Mouse (Mus musculus) heart, embryonic 12.5 days (tissue): Measurements from ENCODE around the gene Reep6. TPM values are rescaled to one million over a fixed set of nuclear protein-coding genes. Genes with fewer than 3 reads are reported as not detected.

Source experiments
- ATAC-seq: fragments of 200-750 bp; cut with Nextera tagmentation; 2 replicates; pipeline ENCODE4 v1.8.0; 2017; ENCODE audit warnings: moderate TSS enrichment, moderate library complexity; ENCODE audit not compliant: insufficient number of reproducible peaks, low FRiP score
- H3K27ac ChIP-seq: fragments of 300-500 bp; sonication (generic); 2 replicates; pipeline ENCODE4 v1.5.1; 2016; ENCODE audit warnings: mild to moderate bottlenecking, moderate library complexity; ENCODE audit not compliant: poor library complexity, severe bottlenecking
- H3K27me3 ChIP-seq: fragments of 300-500 bp; sonication (generic); replicated peaks from 2 replicates; pipeline ENCODE4 v1.6.1; 2016; ENCODE audit warnings: mild to moderate bottlenecking, moderate library complexity
- H3K36me3 ChIP-seq: fragments of 300-500 bp; sonication (generic); 2 replicates; pipeline ENCODE4 v1.6.1; 2016; ENCODE audit warnings: mild to moderate bottlenecking, moderate library complexity
- H3K4me1 ChIP-seq: fragments of 300-500 bp; sonication (generic); replicated peaks from 2 replicates; pipeline ENCODE4 v1.6.1; 2016; ENCODE audit warnings: mild to moderate bottlenecking
- H3K4me2 ChIP-seq: fragments of 300-500 bp; sonication (generic); 2 replicates; pipeline ENCODE4 v1.6.1; 2016; ENCODE audit warnings: mild to moderate bottlenecking, moderate library complexity
- H3K4me3 ChIP-seq: fragments of 300-500 bp; sonication (generic); 2 replicates; pipeline ENCODE4 v1.5.1; 2016; ENCODE audit warnings: mild to moderate bottlenecking
- H3K9ac ChIP-seq: fragments of 300-500 bp; sonication (generic); 2 replicates; pipeline ENCODE4 v1.6.1; 2016; ENCODE audit warnings: mild to moderate bottlenecking, moderate library complexity
- H3K9me3 ChIP-seq: fragments of 300-500 bp; sonication (generic); replicated peaks from 2 replicates; pipeline ENCODE4 v1.6.1; 2016; ENCODE audit warnings: mild to moderate bottlenecking, moderate library complexity
- WGBS: fragments of 180-500 bp; shearing (Covaris S2); methylation state at CpG from one replicate; pipeline ENCODE4 v1.1.7; 2016; 5-methylcytosine and 5-hydroxymethylcytosine counted together
- polyA plus RNA-seq: library from polyadenylated mRNA; unstranded; fragments of >200 nt; fragmentation: Nextera tagmentation; extraction: Ambion mirVana; gene quantifications from 2 replicates; pipeline ENCODE4 v1.2.1, GENCODE M21; 2016

Gene Reep6
- polyA plus RNA-seq, 1 experiment from 2014 or later = 3.7 TPM

- peaks cover 64% of the 10 kb centered on the region for H3K27me3 ChIP-seq
- peaks cover 15% of the 10 kb centered on the region for H3K4me1 ChIP-seq
- WGBS = 44% methylated on average over 10 of the region's 10 CpGs
- H3K36me3 ChIP-seq = no peaks in the 10 kb centered on the region
- H3K9me3 ChIP-seq = no peaks in the 10 kb centered on the region
- H3K4me2 ChIP-seq = peak overlapping the region; percentile 85
- no peak overlapping the region for H3K4me3 ChIP-seq
- ATAC-seq = peak; percentile 49; the same call in 1 of the 2 replicates
- no peak overlapping the region for H3K27ac ChIP-seq
- H3K9ac ChIP-seq = no peak overlapping the region
Measured at GRCm38 (mm10) chr10:80331636-80332524, 2.1 kb downstream of the Reep6 start.

DNA sequence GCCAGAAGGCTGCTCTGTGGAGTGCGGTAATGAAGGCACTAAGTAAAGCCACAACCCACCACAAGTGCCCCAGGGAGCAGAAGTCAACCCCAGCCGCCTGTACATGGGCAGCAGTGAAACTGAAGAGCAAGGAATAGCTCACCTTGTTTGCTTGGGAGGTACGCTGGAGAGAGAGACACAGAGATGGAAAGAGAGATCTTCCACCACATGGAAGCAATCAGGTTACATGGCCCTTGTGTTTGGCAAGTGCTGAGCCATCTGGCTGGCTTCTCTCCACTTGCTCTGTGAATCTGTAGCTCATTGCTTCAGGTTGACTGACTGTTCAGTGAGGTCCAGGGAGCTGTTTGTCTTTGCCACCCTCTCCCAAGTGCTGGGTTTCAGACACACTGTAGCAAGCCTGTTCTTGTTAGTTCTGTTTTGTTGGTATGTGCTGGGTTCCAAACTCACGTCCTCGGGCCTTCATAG is 2.8 kb downstream of the Reep6 start:
- Histone ChIP-seq H3K27ac (no peak overlapping the region), H3K4me2 (no peak overlapping the region)
- WGBS = 77% methylated on average over 5 of the region's 5 CpGs

DNA sequence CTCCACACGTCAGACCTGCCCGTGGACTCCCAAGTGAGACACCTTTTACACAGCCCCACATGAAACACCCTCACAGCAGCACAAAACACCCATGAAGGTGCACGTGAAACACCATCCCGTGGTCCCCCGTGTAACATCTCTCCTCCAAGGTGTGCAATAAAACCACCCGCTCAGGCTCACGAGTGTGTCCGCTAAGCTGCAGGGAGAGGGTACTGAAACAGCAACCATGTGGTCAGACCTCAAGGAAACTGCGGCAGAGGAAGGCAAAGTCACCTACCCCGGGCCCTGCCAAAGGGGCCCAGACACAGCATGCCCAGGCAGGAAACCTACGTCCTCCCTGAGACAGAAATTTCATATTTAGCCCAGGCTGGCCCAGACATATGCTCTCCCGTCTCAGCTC is 6.5 kb downstream of the Reep6 start:
- Histone ChIP-seq H3K4me2 (no peak overlapping the region), H3K9me3 (no peaks in the 10 kb centered on the region), H3K4me3 (no peak overlapping the region), H3K36me3 (no peaks in the 10 kb centered on the region), H3K4me1 (peaks cover 5% of the 10 kb centered on the region; the same call in 1 of the 2 replicates), H3K27me3 (peaks cover 79% of the 10 kb centered on the region), H3K9ac (no peak overlapping the region), H3K27ac (no peak overlapping the region)
- ATAC-seq = no peak
- 85% methylated on average over 12 of the region's 12 CpGs for WGBS

More for the DNA sequence above, 2.8 kb downstream of the Reep6 start:
- no peak overlapping the region for H3K9ac ChIP-seq
- no peaks in the 10 kb centered on the region for H3K36me3 ChIP-seq
- no peaks in the 10 kb centered on the region for H3K9me3 ChIP-seq
- no peak overlapping the region for H3K4me3 ChIP-seq
- peaks cover 15% of the 10 kb centered on the region for H3K4me1 ChIP-seq
- no peak for ATAC-seq
- H3K27me3 ChIP-seq = peaks cover 63% of the 10 kb centered on the region

- Histone ChIP-seq H3K4me1 (peaks cover 42% of the 10 kb centered on the region), H3K36me3 (no peaks in the 10 kb centered on the region), H3K9ac (0 out of 2 replicates have a peak overlapping the region, but pooled peaks have one; percentile 9), H3K9me3 (no peaks in the 10 kb centered on the region), H3K27ac (no peak overlapping the region), H3K4me3 (no peak overlapping the region), H3K27me3 (peaks cover 82% of the 10 kb centered on the region), H3K4me2 (peak overlapping the region; percentile 40)
- WGBS = 20% methylated on average over 19 of the region's 19 CpGs
- no peak for ATAC-seq
Measured at GRCm38 (mm10) chr10:80339941-80340750, 10.4 kb downstream of the Reep6 start.

- Histone ChIP-seq H3K4me2 (no peak overlapping the region), H3K27ac (no peak overlapping the region), H3K9ac (no peak overlapping the region), H3K36me3 (no peaks in the 10 kb centered on the region), H3K4me3 (no peak overlapping the region), H3K27me3 (peaks cover 82% of the 10 kb centered on the region), H3K9me3 (no peaks in the 10 kb centered on the region), H3K4me1 (peaks cover 46% of the 10 kb centered on the region)
- 18% methylated on average over 21 of the region's 21 CpGs for WGBS
- no peak for ATAC-seq
Measured at GRCm38 (mm10) chr10:80341026-80341425, 11.3 kb downstream of the Reep6 start.

DNA sequence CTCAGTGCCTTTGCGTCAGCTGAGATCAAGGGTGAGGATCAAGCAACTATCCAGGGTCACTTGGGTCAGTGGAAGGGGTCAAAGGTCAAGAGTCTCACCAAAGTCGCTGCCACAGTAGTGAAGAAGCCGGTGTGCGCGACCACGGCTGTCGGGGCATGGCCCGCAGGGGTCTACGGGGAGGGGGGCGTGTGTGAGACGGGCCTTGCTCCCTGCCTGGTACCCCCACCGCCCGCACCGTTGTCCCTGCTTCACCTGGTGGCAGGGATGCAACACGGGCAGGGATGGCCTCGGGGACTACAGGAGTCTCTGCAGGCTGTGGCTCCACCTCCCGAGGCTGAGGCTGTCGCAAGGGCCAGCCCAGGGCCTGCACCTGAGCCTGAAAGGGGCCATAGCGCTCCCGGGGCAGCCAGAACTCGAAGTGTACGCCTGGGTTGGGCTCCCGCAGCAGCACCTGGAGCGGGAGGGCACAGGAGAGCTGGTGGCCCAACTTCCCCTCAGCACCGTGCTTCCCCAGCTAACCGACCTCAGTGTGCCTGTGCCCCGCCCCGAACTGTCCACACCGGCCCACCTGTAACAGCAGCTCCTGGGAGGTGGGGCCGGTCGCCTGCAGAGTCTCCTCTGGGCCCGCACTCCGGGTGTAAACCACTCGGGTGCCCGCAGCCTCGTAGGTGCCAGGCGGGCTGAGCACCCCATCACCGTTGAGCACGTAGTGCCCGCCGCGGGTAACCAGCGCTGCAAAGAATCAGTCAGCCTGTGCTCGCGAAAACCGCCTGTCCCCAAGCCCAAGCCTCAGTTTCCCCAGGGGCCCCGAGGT is 11.9 kb downstream of the Reep6 start:
- Histone ChIP-seq H3K27ac (no peak overlapping the region), H3K9ac (no peak overlapping the region)
- WGBS = 5% methylated on average over 47 of the region's 47 CpGs

GRCm38 (mm10) chr10:80342305-80342748 is 12.6 kb downstream of the Reep6 start:
- Histone ChIP-seq H3K9me3 (no peaks in the 10 kb centered on the region), H3K9ac (no peak overlapping the region), H3K27me3 (peaks cover 86% of the 10 kb centered on the region), H3K4me2 (peak overlapping the region; percentile 65), H3K27ac (no peak overlapping the region), H3K36me3 (no peaks in the 10 kb centered on the region), H3K4me1 (peaks cover 49% of the 10 kb centered on the region), H3K4me3 (peak overlapping the region; percentile 36)
- no peak for ATAC-seq
- WGBS = 2% methylated on average over 26 of the region's 26 CpGs

More for the DNA sequence above, 11.9 kb downstream of the Reep6 start:
- Histone ChIP-seq H3K27me3 (peaks cover 81% of the 10 kb centered on the region), H3K9me3 (no peaks in the 10 kb centered on the region), H3K4me2 (peak overlapping the region; percentile 65), H3K4me1 (peaks cover 46% of the 10 kb centered on the region), H3K36me3 (no peaks in the 10 kb centered on the region), H3K4me3 (peak overlapping the region; percentile 36)
- no peak for ATAC-seq

GRCm38 (mm10) chr10:80342749-80343424 is 13.1 kb downstream of the Reep6 start:
- no peaks in the 10 kb centered on the region for H3K36me3 ChIP-seq
- H3K9ac ChIP-seq = no peak overlapping the region
- peaks cover 90% of the 10 kb centered on the region for H3K27me3 ChIP-seq
- H3K4me2 ChIP-seq = peak overlapping the region; percentile 65
- H3K4me1 ChIP-seq = peaks cover 55% of the 10 kb centered on the region
- H3K9me3 ChIP-seq = no peaks in the 10 kb centered on the region
- WGBS = 1% methylated on average over 28 of the region's 33 CpGs
- peak overlapping the region; percentile 36 for H3K4me3 ChIP-seq
- ATAC-seq = peak; percentile 57
- no peak overlapping the region for H3K27ac ChIP-seq

- Histone ChIP-seq H3K36me3 (no peaks in the 10 kb centered on the region), H3K4me3 (peak overlapping the region; percentile 36; the same call in 1 of the 2 replicates), H3K9me3 (no peaks in the 10 kb centered on the region), H3K4me2 (peak overlapping the region; percentile 65), H3K4me1 (peaks cover 60% of the 10 kb centered on the region), H3K27ac (no peak overlapping the region), H3K9ac (no peak overlapping the region), H3K27me3 (peaks cover 90% of the 10 kb centered on the region)
- WGBS = 33% methylated on average over 13 of the region's 13 CpGs
- ATAC-seq = peak; percentile 3; the same call in 1 of the 2 replicates
Measured at GRCm38 (mm10) chr10:80343425-80343895, 13.7 kb downstream of the Reep6 start.
